Mouse (Mus musculus) brain, embryonic 14.5 days (tissue): ENCODE measurements around the gene Fam151a. TPM values are rescaled to one million over a fixed set of nuclear protein-coding genes. Genes with fewer than 3 reads are reported as not detected.
"Not testable (repeated sequence)": the region's sequence is repeated elsewhere in the genome, so short reads cannot be mapped to it uniquely, and the experiment has no call there.

Experiments used
- DNase-seq: peaks from one replicate; pipeline ENCODE4 v3.0.0-alpha.2; 2011; ENCODE audit warnings: low read depth
- CTCF ChIP-seq: fragments of 200-500 bp; IDR thresholded peaks from 2 replicates; pipeline ENCODE4 v1.5.1; 2012; ENCODE audit warnings: inconsistent platforms, mild to moderate bottlenecking, moderate library complexity, borderline replicate concordance; ENCODE audit not compliant: insufficient read depth, insufficient read length; ENCODE audit errors: extremely low read depth
- POLR2A ChIP-seq: fragments of 200-500 bp; IDR thresholded peaks from 2 replicates; pipeline ENCODE4 v1.6.1; 2012; ENCODE audit warnings: mild to moderate bottlenecking, inconsistent platforms, borderline replicate concordance; ENCODE audit not compliant: poor library complexity, insufficient read depth, insufficient read length, severe bottlenecking; ENCODE audit errors: extremely low read depth
- polyA plus RNA-seq: library from polyadenylated mRNA; depleted of rRNA; stranded (reverse); fragments of >200 nt; gene quantifications from 2 replicates; pipeline ENCODE4 v1.2.3, GENCODE M21; 2012; rRNA removed

Gene Fam151a
- polyA plus RNA-seq, 1 experiment = not detected

GRCm38 (mm10) chr4:106783137-106783536, 49.4 kb downstream of the Fam151a start:
- TF ChIP-seq POLR2A = no peak
- no peak for TF ChIP-seq CTCF
- no peak for DNase-seq

DNA sequence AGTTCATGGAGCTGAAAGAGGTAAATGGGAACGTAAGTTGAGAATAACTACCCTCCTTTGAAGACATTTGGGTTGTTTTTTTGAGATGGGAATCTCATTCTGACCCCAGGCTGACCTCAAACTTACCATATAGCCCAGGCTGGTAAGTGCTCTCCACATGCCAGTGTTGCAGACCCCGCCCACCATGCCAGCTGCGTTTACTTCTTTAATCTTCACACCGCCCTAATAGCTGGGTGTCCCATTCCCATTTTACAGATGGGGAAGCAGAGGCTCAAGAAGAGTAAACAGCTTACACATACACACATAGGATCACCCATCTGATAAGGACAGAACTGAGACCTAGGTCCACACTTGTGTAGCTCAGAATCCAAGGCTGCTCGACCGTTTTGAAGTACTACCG, 51.1 kb downstream of the Fam151a start:
- TF ChIP-seq CTCF (no peak), POLR2A (no peak)
- DNase-seq = no peak

DNA sequence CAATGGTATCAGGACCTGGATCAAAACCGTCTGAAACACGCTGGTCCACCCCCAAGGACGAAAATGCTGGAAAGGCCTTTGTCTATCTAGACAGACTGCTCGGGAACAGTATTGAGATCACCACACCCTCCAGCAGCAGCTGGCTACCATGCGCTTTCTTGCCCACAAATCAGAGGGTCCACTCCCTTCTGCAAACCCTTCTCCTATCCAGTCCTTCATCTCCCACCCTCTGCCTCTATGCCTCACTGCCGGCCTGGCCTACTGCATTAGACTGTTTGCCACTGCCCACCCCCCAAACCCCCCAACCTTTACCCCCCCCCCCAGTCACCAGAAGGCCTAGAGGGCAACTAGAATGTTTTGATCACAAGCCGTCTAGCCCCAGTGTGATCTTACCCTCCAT, 51.7 kb downstream of the Fam151a start:
- no peak for DNase-seq
- TF ChIP-seq CTCF = no peak
- TF ChIP-seq POLR2A = no peak

GRCm38 (mm10) chr4:106785753-106786540, 52.3 kb downstream of the Fam151a start:
- TF ChIP-seq POLR2A = no peak
- no peak for TF ChIP-seq CTCF
- DNase-seq = peak; percentile 96

DNA sequence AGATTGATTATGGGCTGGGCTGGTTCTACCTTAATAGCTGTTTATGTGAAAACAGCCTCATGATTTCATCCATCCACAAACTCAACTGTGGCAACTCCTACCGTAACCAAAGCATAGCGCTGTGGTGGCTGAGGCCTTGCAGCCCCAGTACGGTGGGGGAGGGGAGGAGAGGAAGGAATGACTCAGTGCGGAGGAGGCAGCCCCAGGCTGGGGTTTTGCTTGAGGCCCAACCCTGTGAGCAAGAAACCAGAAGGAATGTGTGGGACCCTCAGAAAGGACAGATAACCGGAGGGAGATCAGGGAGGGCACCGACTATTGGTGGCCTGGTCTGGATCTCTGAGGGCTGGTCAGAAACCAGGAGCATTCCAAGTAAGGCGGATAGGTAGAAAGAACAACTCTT, 54.1 kb downstream of the Fam151a start:
- no peak for TF ChIP-seq POLR2A
- DNase-seq = no peak

GRCm38 (mm10) chr4:106788627-106789026, 54.9 kb downstream of the Fam151a start:
- no peak for DNase-seq
- TF ChIP-seq POLR2A = no peak
- TF ChIP-seq CTCF = no peak

GRCm38 (mm10) chr4:106789705-106790104, 56.0 kb downstream of the Fam151a start:
- DNase-seq = peak; percentile 56
- TF ChIP-seq CTCF (no peak), POLR2A (no peak)

DNA sequence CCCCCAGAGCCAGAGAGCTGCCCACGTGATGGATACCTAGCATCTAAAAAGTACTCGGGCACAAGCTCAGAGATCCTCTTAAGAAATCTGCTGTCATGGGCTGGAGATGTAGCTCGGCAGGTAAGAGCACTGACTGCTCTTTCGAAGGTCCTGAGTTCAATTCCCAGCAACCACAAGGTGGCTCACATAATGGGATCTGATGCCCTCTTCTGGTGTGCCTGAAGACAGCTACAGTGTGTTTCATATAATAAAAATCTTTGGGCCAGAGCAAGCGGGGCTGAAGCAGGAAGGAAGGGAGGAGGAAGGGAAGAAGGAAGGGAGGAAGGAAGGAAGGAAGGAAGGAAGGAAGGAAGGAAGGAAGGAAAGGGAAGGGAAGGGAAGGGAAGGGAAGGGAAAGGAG, 56.5 kb downstream of the Fam151a start:
- not testable (repeated sequence) for DNase-seq

DNA sequence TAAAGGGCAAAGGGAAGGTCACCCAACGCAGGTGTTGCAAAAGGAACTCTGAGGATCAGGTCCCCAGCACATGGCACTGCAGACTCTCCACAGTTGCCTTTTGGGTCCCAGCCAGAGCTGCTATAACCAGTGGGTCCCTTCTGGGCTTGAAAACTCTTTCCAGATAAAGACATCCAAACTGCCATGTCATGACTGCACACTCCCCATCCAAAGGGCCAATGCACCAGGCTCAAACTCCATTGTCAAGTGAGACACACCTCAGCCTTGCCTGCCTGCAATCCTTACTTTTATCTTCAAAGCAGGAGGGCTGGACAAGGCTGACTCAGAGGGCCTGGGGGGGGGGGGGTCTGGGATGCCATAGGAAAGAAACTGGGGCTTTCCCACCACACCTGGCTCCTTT, 57.2 kb downstream of the Fam151a start:
- no peak for TF ChIP-seq POLR2A
- no peak for TF ChIP-seq CTCF
- no peak for DNase-seq

DNA sequence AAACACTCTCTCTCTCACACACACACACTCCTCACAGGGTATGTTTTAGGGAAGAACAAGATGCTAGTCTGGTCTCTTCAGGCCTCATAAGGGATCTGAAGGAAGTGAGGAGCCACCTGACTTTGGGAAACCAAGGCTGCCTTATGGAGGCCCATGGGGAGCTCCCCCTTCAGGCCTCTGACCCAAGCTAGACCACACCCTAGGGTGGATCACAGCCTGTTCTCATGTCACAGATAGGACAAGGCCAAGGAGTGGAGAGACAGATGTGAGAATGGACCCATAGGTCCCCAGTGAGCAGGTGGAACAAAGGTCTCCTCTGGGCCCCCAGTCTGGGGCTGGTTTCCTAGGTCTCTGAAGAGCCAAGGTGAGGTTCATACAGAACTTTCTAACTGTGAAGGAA, 58.6 kb downstream of the Fam151a start:
- TF ChIP-seq POLR2A = no peak
- no peak for DNase-seq

GRCm38 (mm10) chr4:106793826-106794225, 60.1 kb downstream of the Fam151a start:
- not testable (repeated sequence) for DNase-seq

GRCm38 (mm10) chr4:106794247-106794646, 60.6 kb downstream of the Fam151a start:
- TF ChIP-seq POLR2A (no peak), CTCF (no peak)
- DNase-seq = no peak

DNA sequence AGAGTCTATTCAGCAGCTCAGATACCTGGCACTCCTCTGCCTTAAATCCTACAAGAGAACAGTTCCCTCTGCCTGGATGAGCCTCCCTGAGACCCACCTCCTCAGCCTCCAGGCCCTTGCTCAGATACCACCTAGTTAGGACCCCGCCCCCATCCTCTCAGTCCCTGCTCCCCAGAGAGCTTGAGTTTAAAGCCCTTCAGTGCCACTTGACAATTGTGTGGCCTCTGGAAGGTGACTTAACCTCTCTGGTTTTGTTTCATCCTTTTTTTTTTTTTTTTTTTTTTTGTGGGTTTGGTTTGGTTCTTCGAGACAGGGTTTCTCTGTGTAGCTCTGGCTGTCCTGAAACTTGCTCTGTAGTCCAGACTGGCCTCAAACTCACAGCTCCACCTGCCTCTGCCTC, 61.6 kb downstream of the Fam151a start:
- no peak for DNase-seq
- no peak for TF ChIP-seq POLR2A
- no peak for TF ChIP-seq CTCF

Other genes starting within 250 kb of the Fam151a start
- not detected in 2 replicates for gene Bsnd, start 241.6 kb upstream of the Fam151a start, polyA plus RNA-seq
- 73.8 and 89.2 TPM in 2 replicates for gene Dhcr24, start 172.9 kb upstream of the Fam151a start, polyA plus RNA-seq
- gene Lexm, start 116.6 kb upstream of the Fam151a start, polyA plus RNA-seq = 0.05 TPM in 1 of 2 replicates, not detected in the other
- gene Ttc22, start 111.5 kb upstream of the Fam151a start, polyA plus RNA-seq = 1.8 and 2.2 TPM in 2 replicates
- gene Pars2, start 82.8 kb upstream of the Fam151a start, polyA plus RNA-seq = 9.9 and 13.7 TPM in 2 replicates
- 177 and 273 TPM in 2 replicates for gene Ttc4, start 54.9 kb upstream of the Fam151a start, polyA plus RNA-seq
- gene Mroh7, start 3.0 kb upstream of the Fam151a start, polyA plus RNA-seq = 1.3 and 1.8 TPM in 2 replicates
- gene Acot11, start 71.1 kb downstream of the Fam151a start, polyA plus RNA-seq = 1.4 and 2.0 TPM in 2 replicates
- 255 and 257 TPM in 2 replicates for gene Ssbp3, start 176.8 kb downstream of the Fam151a start, polyA plus RNA-seq